Mouse (Mus musculus) thymus, adult 2 months (tissue): ENCODE results near the gene Spdye4a.

Source experiments
- CTCF ChIP-seq: fragments of 200-500 bp; IDR thresholded peaks from 2 replicates; pipeline ENCODE4 v1.5.1; 2012; ENCODE audit warnings: mild to moderate bottlenecking, control low read depth, low read length, moderate library complexity, borderline replicate concordance; ENCODE audit not compliant: control insufficient read depth, poor library complexity, insufficient read depth; ENCODE audit errors: extremely low read depth
- POLR2A ChIP-seq: fragments of 200-500 bp; IDR thresholded peaks from 2 replicates; pipeline ENCODE4 v1.6.1; 2012; ENCODE audit warnings: mild to moderate bottlenecking, low read length, control low read depth, moderate library complexity; ENCODE audit not compliant: control insufficient read depth, poor library complexity, insufficient read depth; ENCODE audit errors: extremely low read depth

DNA sequence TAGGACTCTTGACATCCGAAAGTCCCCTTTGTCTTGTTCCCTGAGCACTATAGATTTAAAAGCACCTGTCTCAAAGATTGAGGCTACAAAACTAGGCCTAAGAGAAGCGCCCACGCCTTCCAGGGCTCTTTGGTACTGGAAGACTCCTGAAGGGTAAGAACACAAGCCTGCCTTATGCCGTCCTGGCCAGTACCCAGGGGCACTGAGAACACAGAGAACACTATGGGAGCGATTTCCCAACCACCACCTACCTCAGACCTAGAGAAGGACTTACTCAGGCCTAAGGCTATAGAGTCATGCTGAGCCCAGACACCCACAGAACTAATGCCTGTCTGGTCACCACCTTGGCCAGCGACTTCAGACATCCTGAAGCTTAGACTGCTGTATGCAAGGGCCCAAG, 40.1 kb upstream of the Spdye4a start:
- TF ChIP-seq CTCF (no peak), POLR2A (no peak)
